Mouse (Mus musculus) liver, postnatal 0 days (tissue): ENCODE measurements around the gene Dkkl1. TPM values are rescaled to one million over a fixed set of nuclear protein-coding genes. Genes with fewer than 3 reads are reported as not detected.

Experiments used
- ATAC-seq: fragments of 200-750 bp; cut with Nextera tagmentation; 2 replicates; pipeline ENCODE4 v1.8.0; 2017; ENCODE audit warnings: mild to moderate bottlenecking, moderate library complexity
- DNase-seq: peaks from one replicate; pipeline ENCODE4 v3.0.0-alpha.2; 2016
- H3K27ac ChIP-seq: fragments of 300-500 bp; sonication (generic); 2 replicates; pipeline ENCODE4 v1.5.1; 2014; ENCODE audit warnings: antibody characterized with exemption, moderate library complexity, mild to moderate bottlenecking, low read depth
- H3K27me3 ChIP-seq: fragments of 300-500 bp; sonication (generic); 2 replicates; pipeline ENCODE4 v1.6.1; 2014; ENCODE audit warnings: low read length, control low read depth, mixed read lengths; ENCODE audit not compliant: insufficient read depth
- H3K36me3 ChIP-seq: fragments of 300-500 bp; sonication (generic); replicated peaks from 2 replicates; pipeline ENCODE4 v1.6.1; 2014; ENCODE audit warnings: mild to moderate bottlenecking, control low read depth, low read length, moderate library complexity, mixed read lengths; ENCODE audit not compliant: insufficient read depth
- H3K4me1 ChIP-seq: fragments of 300-500 bp; sonication (generic); 2 replicates; pipeline ENCODE4 v1.6.1; 2014; ENCODE audit warnings: antibody characterized with exemption, mild to moderate bottlenecking, control low read depth; ENCODE audit not compliant: insufficient read depth
- H3K4me2 ChIP-seq: fragments of 300-500 bp; sonication (generic); 2 replicates; pipeline ENCODE4 v1.6.1; 2014; ENCODE audit warnings: low read depth, mild to moderate bottlenecking, low read length, moderate library complexity, mixed read lengths
- H3K4me3 ChIP-seq: fragments of 300-500 bp; sonication (generic); 2 replicates; pipeline ENCODE4 v1.5.1; 2014; ENCODE audit warnings: low read depth, low read length
- H3K9ac ChIP-seq: fragments of 300-500 bp; sonication (generic); replicated peaks from 2 replicates; pipeline ENCODE4 v1.6.1; 2014; ENCODE audit warnings: mild to moderate bottlenecking, moderate library complexity
- H3K9me3 ChIP-seq: fragments of 300-500 bp; sonication (generic); 2 replicates; pipeline ENCODE4 v1.6.1; 2016; ENCODE audit warnings: mild to moderate bottlenecking, control low read depth, low read length, mixed read lengths
- CTCF ChIP-seq: sonication (generic); IDR thresholded peaks from 2 replicates; pipeline ENCODE4 v1.5.1; 2016; ENCODE audit warnings: antibody characterized with exemption, low read depth
- EP300 ChIP-seq: IDR thresholded peaks from 2 replicates; pipeline ENCODE4 v1.6.1; 2016; ENCODE audit warnings: antibody characterized with exemption, low read depth, mild to moderate bottlenecking
- WGBS: fragments of 180-500 bp; shearing (Covaris S2); extraction: QIAGEN DNeasy Blood & Tissue Kit; methylation state at CpG from one replicate; pipeline ENCODE4 v1.1.7; 2014; ENCODE audit not compliant: insufficient replicate concordance; 5-methylcytosine and 5-hydroxymethylcytosine counted together
- polyA plus RNA-seq: library from polyadenylated mRNA; unstranded; fragments of >200 nt; fragmentation: Nextera tagmentation; extraction: Ambion mirVana; gene quantifications from 2 replicates; pipeline ENCODE4 v1.2.1, GENCODE M21; 2015

The Dkkl1 gene
- polyA plus RNA-seq, 1 experiment from 2014 or later: 1.5 TPM

DNA sequence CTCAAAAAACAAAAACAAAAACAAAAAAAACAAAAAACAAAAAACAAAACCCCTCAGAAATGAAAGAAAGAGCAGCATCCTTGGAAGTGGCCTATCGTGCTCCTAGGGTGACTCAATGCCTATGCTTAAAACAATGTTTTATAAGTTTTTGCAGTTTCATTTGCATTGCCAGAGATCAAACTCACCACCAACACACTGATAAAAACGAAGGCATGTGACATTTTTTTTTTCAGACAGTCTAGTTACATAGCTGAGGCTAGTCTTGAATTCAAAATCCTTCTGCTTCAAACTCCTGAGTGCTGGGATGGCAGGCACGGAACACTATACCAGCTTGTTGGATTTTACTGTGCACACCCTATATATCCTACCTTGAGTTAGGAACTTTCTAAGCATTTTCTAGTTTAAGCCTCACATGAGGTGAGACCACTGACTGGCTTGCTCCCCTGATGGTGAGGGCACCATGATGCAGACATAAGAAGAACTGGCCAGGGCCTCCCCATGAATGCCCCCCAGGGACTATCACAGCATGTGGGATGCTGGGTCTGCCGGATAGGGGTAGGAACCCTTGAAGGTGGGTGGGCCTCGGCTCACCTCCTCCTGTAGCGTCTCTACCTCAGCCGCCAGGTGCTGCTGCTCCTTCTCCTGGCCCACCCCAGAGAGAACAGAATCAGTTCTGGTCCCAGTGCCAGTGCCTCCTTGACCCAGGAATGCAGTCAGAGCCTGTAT lies 19.2 kb downstream of the Dkkl1 start:
- 66% methylated on average over 7 of the region's 7 CpGs for WGBS
- H3K4me1 ChIP-seq: no peaks in the 10 kb centered on the region
- DNase-seq (no peak), ATAC-seq (no peak)
- H3K27me3 ChIP-seq: peaks cover 25% of the 10 kb centered on the region
- H3K4me2 ChIP-seq: no peak overlapping the region
- H3K36me3 ChIP-seq: no peaks in the 10 kb centered on the region
- no peaks in the 10 kb centered on the region for H3K9me3 ChIP-seq
- H3K9ac ChIP-seq: no peak overlapping the region
- no peak overlapping the region for H3K4me3 ChIP-seq
- H3K27ac ChIP-seq: no peak overlapping the region
- TF ChIP-seq CTCF (no peak), EP300 (no peak)

DNA sequence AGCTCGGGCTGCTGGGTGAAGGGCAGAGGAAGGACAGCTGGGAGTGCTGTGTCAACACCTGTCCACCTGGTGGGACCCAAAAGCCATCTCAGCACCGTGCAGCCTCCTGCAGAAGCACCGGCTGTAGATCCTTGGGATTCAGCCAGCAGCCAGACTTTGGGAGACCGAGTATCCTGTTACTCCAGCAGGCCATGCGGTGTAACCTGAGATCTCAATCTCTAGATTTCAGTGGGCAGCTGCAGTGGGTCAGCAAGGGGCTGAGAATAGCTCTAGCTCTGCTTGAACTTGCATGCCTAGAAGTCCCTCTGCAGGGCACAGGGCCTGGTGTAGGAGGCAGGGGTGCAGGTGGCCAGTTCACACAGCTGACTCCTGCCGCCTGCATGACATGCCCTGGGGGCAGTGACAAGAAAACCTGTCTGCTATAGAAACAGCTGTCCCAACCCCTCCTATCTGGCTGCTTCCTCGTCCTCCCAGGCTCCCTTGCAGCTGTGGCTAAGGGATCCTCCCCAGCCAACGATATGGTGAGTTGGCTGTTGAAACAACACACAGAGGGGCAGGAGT lies 20.1 kb downstream of the Dkkl1 start:
- 22% methylated on average over 8 of the region's 8 CpGs for WGBS
- no peak overlapping the region for H3K4me3 ChIP-seq
- TF ChIP-seq CTCF (no peak), EP300 (no peak)
- ATAC-seq: no peak
- no peaks in the 10 kb centered on the region for H3K4me1 ChIP-seq
- no peak overlapping the region for H3K27ac ChIP-seq
- DNase-seq: no peak
- no peaks in the 10 kb centered on the region for H3K36me3 ChIP-seq
- no peak overlapping the region for H3K4me2 ChIP-seq
- no peaks in the 10 kb centered on the region for H3K9me3 ChIP-seq
- peaks cover 30% of the 10 kb centered on the region for H3K27me3 ChIP-seq
- no peak overlapping the region for H3K9ac ChIP-seq

DNA sequence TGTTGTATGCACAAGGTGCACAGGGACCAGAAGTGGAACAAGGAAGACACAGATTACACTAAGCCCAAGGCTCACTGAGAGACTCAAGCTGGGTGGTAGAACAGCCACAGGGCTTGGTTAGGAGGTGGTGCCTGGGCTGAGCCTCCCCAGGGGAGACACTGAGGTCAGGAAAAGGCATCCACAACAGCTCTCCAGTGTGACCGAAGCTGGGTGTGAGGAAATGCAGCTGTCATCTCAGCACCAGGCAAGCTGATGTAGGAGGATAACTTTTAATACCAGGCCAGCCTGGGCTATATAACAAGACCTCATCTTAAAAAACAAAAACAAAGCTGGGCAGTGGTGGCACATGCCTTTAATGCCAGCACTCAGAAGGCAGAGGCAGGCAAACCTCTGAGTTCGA lies 20.8 kb downstream of the Dkkl1 start:
- Histone ChIP-seq H3K4me2 (no peak overlapping the region), H3K27me3 (peaks cover 38% of the 10 kb centered on the region), H3K4me3 (no peak overlapping the region), H3K36me3 (no peaks in the 10 kb centered on the region), H3K9ac (no peak overlapping the region), H3K27ac (no peak overlapping the region), H3K4me1 (no peaks in the 10 kb centered on the region), H3K9me3 (no peaks in the 10 kb centered on the region)
- no peak for TF ChIP-seq EP300
- no peak for TF ChIP-seq CTCF
- ATAC-seq (no peak), DNase-seq (no peak)
- WGBS: 49% methylated on average over 2 of the region's 2 CpGs

DNA sequence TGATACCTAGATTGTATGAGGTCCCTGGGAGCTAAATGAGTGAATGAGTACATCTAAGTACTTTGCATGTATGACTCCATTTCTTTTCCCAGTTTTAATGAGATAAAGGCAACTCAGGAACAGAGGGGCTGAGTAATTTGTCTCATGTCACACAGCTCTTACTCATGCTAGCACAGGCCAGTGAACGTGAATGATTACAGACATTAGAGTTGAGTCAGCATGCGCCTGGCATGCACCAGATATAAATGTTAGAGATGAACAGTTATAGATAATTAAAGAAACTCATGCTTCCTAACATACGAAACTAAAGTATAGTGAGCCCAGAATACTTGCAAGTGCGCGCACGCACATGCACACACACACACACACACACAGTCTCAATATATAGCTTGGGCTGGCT lies 21.8 kb downstream of the Dkkl1 start:
- H3K9me3 ChIP-seq: no peaks in the 10 kb centered on the region
- no peaks in the 10 kb centered on the region for H3K4me1 ChIP-seq
- H3K9ac ChIP-seq: no peak overlapping the region
- no peak overlapping the region for H3K27ac ChIP-seq
- ATAC-seq (no peak), DNase-seq (no peak)
- WGBS: 73% methylated on average over 6 of the region's 6 CpGs
- no peaks in the 10 kb centered on the region for H3K36me3 ChIP-seq
- peaks cover 45% of the 10 kb centered on the region for H3K27me3 ChIP-seq
- TF ChIP-seq EP300: no peak
- no peak for TF ChIP-seq CTCF
- no peak overlapping the region for H3K4me2 ChIP-seq
- H3K4me3 ChIP-seq: no peak overlapping the region

DNA sequence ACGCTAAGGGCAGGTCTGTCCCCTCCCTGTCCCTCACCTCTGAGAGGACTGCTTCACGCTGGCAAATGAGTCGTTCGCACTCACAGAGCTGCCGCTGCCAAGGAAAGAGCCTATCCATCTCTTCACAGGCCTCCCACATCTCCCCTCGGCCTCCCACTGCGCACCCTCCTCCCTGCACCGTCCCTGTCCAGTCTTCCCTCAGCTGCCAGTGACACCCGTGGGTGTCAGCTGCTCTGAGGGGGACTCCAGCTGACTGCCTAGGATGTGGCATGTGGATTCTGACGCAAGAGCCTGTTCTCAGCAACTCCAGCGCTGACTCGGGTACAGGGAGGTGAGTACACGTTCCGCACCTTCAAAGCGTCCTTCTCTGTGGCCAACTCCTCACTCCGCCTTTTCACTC lies 22.3 kb downstream of the Dkkl1 start:
- WGBS: 51% methylated on average over 16 of the region's 16 CpGs
- Histone ChIP-seq H3K27me3 (peaks cover 51% of the 10 kb centered on the region), H3K9ac (no peak overlapping the region), H3K4me1 (no peaks in the 10 kb centered on the region), H3K27ac (no peak overlapping the region), H3K9me3 (no peaks in the 10 kb centered on the region), H3K4me2 (no peak overlapping the region), H3K36me3 (no peaks in the 10 kb centered on the region), H3K4me3 (no peak overlapping the region)
- TF ChIP-seq EP300 (no peak), CTCF (no peak)
- DNase-seq: no peak
- no peak for ATAC-seq

DNA sequence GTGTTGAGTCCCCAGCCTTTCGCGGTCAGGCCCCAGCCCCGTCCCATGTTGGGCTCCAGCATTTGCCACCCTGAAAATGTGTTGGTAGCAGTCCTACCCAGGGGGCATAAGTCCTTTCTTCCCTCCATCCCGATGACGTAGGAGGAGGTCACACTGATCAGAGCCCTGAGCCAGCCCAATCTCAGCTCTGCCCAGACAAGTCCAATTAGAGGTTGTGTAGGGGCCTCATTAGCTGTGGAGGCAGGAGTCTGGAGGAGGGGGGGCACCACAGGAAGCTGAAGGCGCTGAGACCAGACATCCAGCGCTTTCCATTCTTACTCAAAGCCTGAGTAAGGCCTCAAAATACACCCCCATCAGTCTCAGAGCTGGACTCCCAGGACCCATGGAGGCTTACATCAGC lies 26.0 kb downstream of the Dkkl1 start:
- 57% methylated on average over 7 of the region's 7 CpGs for WGBS
- H3K9ac ChIP-seq: no peak overlapping the region
- no peak overlapping the region for H3K27ac ChIP-seq
- H3K36me3 ChIP-seq: no peaks in the 10 kb centered on the region
- H3K27me3 ChIP-seq: peaks cover 79% of the 10 kb centered on the region
- H3K4me2 ChIP-seq: no peak overlapping the region
- H3K4me1 ChIP-seq: peaks cover 7% of the 10 kb centered on the region
- H3K4me3 ChIP-seq: no peak overlapping the region
- DNase-seq (no peak), ATAC-seq (no peak)
- TF ChIP-seq CTCF (no peak), EP300 (no peak)
- H3K9me3 ChIP-seq: no peaks in the 10 kb centered on the region
